Mouse (Mus musculus) layer of hippocampus, postnatal 36 days (tissue): ENCODE data around the gene Foxn3. TPM values are rescaled to one million over a fixed set of nuclear protein-coding genes. Genes with fewer than 3 reads are reported as not detected.

Source experiments
- DNase-seq, 2 experiments: peaks; one replicate each; pipeline ENCODE4 v3.0.0; 2022
- total RNA-seq, 2 experiments: library from RNA; stranded (reverse); gene quantifications; 2 replicates each; pipeline ENCODE4 v1.2.3; 2021

Foxn3 gene
- total RNA-seq, 2 experiments from 2014 or later, result 53.7 to 55.2 TPM

GRCm38 (mm10) chr12:99412496-99412895 is 150.9 kb downstream of the Foxn3 start:
- no peak for DNase-seq

DNA sequence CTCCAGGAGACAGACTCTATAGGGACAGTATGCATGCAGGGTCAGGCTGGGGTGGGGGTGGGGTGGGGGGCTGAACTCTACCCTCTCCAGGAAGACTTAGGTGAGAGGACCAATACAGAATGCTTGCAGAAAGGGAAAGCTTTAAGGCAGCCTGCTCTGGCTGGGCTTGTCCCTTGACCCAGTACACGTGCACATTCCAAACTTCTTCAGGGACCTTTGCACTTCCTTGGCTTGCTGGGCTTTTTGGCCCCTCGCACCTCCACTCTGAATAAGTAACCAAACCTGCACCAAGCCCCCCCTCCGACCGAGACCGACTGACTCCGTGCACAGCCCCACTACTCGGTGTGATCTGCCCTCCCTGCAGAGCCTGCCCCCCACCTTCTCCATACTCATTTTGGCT is 151.3 kb downstream of the Foxn3 start:
- DNase-seq, result no peak

DNA sequence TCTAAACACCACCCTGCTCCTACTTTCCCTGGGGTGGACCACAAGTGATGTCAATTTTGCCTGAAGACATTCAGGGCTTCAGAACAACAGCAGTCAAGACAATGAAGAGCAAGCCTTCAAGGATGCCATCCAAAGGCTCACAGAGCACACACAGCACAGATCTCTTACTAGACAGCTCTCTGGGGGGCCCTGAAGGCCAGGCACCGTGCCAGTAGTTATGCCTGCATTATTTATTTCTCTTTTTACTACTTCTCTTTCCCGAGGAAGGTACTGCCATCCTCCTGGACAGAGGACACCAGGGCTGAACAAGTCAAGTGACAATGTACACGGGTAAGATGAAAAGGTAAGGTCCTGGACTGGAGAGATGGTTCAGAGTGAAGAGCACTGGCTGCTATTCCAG is 154.7 kb downstream of the Foxn3 start:
- DNase-seq, result no peak

GRCm38 (mm10) chr12:99408089-99408488 is 155.3 kb downstream of the Foxn3 start:
- DNase-seq, result no peak

- no peak for DNase-seq
Observed at GRCm38 (mm10) chr12:99407318-99407716, 156.1 kb downstream of the Foxn3 start.

DNA sequence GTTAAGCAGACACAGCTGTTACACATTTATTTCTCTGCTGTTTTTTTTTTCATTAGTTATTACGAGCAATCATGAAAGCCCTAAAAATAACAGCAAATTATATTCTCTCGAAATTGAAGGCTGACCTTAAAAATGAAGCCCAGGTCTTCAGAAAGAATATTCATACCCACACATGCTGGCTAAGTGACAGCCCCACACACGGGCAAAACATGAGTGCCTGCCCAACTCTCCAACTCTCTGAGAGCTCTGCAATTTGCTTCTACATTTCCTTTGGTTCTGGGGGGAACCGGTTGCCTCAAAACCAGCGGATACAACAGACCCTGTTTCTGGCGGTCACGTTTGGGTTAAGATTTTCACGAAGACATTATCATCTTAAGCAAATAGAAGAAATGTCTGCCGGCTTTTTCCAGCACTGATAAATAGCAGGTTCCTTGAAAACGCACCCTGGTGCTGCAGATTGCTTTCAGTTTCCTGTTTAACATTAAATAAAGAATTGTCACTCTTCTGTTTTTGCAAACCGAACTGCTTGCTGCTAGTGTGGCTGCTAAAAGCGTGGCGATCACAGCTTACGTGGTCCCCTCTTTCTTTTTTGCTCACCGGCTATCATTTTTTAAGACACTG is 156.6 kb downstream of the Foxn3 start:
- DNase-seq, result no peak

- peak; percentile 61 to 63 for DNase-seq
Observed at GRCm38 (mm10) chr12:99406254-99406653, 157.1 kb downstream of the Foxn3 start.

DNA sequence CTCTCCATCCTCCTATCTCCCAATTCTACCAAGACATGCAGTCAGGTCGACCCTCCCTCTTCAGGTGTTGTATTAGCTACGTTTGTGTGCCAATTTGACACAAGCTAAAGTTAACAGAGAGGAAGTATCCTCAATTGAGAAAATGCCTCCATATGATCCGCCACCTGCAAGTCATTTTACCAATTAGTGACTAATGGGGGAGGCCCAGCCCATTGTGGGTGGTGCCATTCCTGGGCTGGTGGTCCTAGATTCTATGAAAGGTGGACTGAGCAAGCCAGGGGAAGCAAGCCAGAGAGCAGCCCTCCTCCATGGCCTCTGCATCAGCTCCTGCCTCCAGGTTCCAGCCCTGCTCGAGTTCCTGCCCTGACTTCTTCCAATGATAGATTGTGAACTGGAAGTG is 158.0 kb downstream of the Foxn3 start:
- no peak for DNase-seq

- no peak for DNase-seq
Observed at GRCm38 (mm10) chr12:99403004-99403403, 160.4 kb downstream of the Foxn3 start.

- DNase-seq, result no peak
Observed at GRCm38 (mm10) chr12:99400907-99401306, 162.5 kb downstream of the Foxn3 start.

GRCm38 (mm10) chr12:99399575-99399974 is 163.8 kb downstream of the Foxn3 start:
- DNase-seq, result no peak

GRCm38 (mm10) chr12:99396461-99396860 is 166.9 kb downstream of the Foxn3 start:
- no peak for DNase-seq

- DNase-seq, result no peak
Observed at GRCm38 (mm10) chr12:99395082-99395481, 168.3 kb downstream of the Foxn3 start.

DNA sequence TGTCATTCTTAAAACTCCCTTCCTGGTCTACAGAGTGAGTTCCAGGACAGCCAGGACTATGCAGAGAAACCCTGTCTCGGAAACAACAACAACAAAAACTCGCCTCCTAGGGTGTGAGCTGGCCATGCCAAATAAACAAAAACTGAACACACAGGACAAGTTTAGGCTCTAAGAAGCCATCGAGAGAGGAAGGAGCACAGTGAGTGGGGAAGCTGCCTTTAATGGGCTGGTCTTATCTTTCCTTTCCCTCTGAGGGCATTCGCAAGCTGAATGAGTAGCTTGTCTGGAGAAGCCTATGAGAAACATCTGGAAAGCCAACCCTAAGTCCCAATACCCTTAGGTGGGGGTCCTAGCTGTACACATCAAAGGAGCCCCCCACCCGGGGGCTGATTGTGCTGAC is 168.7 kb downstream of the Foxn3 start:
- no peak for DNase-seq

DNA sequence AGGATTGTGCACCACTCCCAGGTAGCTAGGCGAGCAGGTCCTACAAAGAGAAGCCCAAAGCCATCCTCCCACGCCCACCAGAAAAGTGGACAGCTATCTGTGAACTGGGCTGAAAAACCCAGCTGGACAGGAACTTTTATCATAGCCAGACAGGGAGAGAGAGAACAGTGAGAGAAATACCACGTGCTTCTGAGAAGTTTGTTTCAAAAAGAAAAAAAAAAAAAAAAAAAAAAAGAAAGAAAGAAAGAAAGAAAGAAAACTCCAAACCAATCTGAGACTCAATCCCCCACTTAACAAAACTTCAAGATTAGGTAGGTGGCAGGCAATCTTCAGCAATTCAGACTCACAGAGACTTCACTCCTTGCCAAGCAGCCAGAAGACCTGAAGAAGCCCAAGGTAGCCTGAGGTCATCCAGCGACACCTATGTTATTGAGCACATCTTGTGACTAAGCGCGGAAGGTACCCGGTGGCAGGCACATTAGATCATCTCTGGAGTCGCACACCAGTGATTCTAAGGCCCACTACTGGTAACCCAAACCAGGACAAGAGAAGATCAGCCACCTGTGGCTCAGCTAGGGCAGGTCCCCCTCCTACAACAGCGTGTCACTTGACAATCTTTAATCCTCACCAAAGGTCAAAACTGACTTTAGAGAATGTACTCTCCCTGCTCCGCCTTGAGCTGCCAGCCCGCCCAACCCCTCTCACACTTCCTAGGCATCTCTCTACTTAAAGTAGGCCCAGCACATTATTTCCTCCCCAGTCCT is 169.3 kb downstream of the Foxn3 start:
- no peak for DNase-seq

GRCm38 (mm10) chr12:99392944-99393866 is 170.2 kb downstream of the Foxn3 start:
- peak; percentile 77 to 80 for DNase-seq

DNA sequence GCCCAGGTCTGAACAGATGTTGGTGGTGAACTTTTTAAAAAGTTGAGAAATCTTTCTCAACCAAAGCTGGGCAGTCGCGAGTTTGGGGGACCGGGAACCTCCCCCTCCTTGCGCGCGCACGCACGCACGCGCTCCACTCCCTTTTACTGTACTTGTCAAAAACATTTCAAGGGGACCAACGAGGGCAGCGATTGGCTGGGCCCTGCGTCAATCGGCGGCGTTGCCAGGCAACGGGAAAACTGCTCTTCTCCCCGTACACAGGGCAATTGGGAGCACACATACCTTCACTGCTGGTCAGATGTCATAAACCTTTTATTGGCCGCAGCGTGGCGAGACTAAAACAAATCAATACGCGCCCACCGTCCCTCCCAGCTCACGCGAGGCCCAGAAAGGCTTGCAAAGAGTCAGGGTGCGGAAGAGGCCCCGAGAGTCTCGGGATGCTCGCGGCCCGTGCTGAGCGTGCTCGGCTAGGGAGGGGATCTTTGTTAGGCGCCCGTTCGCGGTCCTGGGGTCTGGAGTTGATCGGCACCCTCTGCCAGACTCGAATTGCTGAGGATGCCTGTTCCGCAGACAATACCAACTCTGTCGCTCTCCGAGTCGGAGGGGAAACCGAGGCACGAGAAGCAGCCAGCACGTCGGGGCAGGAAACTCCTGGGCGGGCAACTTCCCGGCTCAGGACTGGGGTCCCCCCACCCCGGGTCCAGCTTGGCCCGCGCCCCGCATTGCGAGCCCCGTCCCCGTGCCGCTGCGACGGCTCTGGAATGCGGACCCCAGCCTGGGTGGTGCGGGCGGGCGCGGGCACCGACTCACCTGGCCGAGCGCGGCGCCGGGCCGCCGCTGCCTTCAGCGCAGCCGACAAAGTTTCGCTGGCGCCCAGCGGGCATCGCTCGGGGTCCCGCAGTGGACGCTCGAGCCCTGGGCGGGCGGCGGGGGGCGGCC is 171.2 kb downstream of the Foxn3 start:
- DNase-seq, result peak; percentile 99

GRCm38 (mm10) chr12:99390429-99390828 is 173.0 kb downstream of the Foxn3 start:
- no peak for DNase-seq

DNA sequence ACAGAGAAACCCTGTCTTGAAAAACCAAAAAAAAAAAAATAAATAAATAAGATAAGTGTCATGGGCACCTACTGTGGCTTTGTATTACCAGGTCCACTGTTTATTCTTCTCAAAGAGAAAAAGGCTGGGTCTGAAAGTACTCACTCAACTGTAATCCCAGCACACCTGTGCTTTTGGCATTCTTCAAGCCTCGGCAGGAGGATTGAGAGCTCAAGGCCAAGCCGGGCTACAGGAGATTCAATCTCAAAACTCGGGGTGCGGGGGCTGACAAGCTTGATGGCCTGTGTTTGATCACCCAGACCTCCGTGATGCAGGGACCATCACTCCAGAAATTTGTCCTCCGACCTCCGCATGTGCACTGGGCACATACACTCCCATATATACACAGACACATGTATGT is 174.1 kb downstream of the Foxn3 start:
- no peak for DNase-seq

DNA sequence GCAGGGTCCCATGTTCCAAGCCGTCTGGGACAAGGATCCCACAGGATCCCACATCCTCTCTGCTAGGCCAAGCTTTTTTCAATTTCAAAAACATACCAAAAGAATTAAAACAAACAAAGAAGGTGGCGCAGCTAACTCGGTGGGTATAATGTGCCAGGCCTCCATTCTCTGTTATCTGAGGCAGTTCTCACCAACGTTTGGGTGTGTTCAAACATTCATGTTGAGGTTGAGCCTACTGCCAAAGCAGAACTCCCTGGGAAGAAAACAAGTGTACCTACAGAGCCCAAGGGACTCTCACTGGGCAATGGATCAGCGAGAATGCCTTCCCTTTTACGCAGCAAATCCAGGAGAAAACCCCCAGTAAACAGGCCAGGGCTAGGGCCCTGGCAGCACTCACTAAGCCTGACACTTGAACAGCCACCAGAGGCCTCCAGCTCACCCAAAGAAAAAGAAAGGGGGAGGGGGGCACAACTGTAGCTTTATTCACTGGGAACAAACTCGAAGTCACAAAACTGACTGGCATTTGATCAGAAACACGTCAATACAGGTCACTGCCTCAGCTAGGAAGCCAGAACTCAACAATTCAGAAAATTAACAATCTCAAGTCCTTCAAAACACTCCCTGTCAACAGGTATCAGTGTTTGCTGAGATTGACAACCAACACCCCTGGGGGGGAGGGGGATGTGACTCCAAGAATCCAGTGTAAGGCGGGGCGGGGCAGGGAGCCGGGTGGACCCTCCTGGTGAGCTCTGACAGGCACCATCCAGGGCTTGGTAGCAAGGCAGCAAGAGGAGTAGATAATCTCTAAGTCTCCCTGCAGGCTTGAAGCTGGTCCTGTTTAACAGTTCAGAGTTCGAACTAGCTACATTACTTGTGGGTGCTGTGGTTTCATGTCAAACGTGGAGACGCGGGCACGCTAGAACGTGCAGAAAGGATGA is 177.2 kb downstream of the Foxn3 start:
- no peak for DNase-seq

DNA sequence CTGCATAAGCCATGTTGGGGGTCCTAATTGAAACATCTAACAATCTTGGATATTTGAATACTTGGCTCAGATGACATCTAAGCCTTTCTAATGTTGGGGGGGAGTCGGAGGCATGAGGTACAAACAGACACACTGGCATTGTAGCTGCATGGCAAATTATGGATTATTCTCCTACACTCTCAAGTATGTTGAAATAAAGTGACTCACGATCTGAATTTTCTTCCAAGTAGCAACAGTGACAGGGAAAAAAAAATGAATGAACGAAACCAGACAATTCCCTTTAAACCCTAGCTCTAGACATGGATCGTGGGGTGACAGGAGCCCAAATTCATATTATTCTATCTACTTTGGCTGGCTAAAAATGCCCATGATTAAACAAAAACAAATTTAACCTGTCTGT is 178.3 kb downstream of the Foxn3 start:
- DNase-seq, result no peak
